Mouse (Mus musculus) pancreas, adult 10 weeks (tissue): ENCODE measurements around the gene Pgm2. TPM values are rescaled to one million over a fixed set of nuclear protein-coding genes. Genes with fewer than 3 reads are reported as not detected.

Source experiments
- polyA plus RNA-seq: library from polyadenylated mRNA; stranded (reverse); fragments of 350-450 nt; fragmentation: Illumina TruSeq; extraction: RNeasy Lipid Tissue Mini Kit (QIAGEN cat#74804); gene quantifications from one replicate; pipeline ENCODE4 v1.2.3, GENCODE M21; 2015; ENCODE audit warnings: low read depth, low replicate concordance; ENCODE audit not compliant: insufficient read depth

Gene Pgm2
- 6.9 TPM for polyA plus RNA-seq

DNA sequence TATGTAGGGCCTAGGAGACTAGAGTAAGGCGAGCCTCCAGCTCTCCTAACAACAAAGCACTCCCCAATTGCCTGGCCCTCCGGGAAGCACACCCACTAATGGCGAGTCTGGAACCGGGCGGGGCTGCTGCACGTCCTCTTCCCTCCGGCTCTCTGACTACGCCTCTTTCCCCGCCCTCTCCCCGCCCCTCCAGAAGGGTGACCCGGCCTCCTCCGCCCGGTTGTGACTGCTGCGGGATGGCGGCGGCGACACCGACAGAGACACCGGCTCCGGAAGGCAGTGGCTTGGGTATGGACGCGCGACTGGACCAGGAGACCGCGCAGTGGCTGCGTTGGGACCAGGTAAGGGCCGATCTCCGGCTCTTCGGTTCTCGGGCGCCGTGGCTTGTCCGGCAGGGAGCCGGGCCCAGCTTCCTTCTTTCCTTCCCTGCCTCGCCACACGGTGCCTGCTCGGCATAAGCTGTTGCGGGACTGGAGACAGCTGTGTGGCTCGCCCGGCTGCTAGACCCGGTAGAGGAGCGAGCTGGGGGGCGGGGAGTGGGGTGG, at the start of gene Pgm2:
Gene Pgm2 (plus strand): TSS at position 203 of the 545 bp plus-strand sequence.

DNA sequence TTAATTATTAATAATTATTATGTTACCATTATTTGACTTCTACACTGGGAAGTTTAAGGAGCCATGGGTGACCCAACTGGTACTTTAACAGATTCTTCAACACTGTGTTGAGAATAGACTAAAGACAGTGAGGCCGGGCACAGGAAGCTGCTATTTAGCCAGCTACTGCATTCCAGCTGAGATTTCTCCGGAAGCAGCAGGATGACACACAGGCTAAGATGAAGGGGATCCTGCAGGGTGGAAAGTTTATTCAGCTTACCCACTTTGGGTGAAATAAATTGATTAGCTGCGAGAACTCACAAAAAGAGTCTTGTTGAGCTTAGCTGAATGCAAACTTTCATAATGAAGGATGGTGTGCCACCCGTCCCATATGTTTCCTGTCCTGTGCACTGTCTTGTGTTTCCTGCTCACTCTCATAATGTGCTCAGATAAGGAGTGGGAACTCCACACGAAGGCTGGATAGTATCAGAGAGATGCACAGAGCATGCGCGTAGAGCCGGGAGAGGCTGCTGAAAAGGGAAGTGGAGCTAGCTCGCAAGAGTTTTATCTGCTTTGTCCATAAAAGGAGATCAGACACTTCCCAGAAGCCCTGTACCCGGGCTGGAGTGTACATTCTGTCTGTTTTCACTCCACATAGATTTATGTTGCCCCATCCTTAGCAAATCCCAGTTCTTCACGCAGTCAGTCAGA, 63.3 kb downstream of the Pgm2 start, which contains the start of gene Tbc1d1:
Gene Tbc1d1 (plus strand): TSS at position 445 of the 690 bp plus-strand sequence.

Other genes with a start within 250 kb of the Pgm2 start
- 4.6 TPM for gene Rell1, start 124.1 kb upstream of the Pgm2 start, polyA plus RNA-seq
- 5.9 TPM for gene Tbc1d1, start 63.4 kb downstream of the Pgm2 start, polyA plus RNA-seq